Mouse (Mus musculus): ENCODE measurements around the gene Kremen2. TPM values are rescaled to one million over a fixed set of nuclear protein-coding genes. Genes with fewer than 3 reads are reported as not detected.

The Kremen2 gene
- polyA plus RNA-seq, 1 experiment: 0.65 TPM

DNA sequence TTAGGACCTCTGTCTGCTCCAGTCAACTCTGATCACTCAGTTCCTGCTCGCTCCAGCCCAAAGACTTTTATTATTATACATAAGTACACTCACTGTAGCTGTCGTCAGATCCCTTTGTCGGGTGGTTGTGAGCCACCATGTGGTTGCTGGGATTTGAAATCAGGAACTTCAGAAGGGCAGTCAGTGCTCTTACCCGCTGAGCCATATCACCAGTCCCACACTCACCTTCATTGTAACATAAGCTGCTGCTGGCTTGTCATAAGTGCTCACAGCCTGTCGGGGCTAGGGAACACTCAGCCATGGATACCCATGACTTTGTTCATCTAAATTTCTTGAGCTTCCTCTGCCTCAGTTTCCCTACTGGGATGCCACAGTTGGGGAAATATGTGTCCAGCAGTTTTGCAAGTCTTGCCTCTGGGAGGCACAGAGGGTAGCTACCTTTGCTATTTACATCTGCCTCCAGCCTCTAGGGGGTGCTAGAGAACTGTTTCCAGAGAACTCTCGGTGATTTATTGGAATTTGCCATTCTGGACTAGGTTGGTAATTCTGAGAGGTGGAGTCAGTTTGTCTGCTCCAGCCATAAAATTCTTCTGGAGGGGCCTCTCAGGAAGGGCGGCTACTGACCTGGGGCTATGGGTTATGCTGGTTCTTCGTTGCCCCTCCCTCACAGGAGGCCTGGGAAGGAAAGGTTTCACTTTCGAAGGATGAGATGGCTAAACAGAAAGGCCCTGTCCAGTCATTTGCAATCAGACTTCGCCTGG is 3.2 kb upstream of the Kremen2 start:
- WGBS: 13% methylated on average over 10 of the region's 10 CpGs
- Histone ChIP-seq H3K4me1 (ENCODE audit: control insufficient read depth, insufficient read depth, insufficient read length) (peaks cover 11% of the 10 kb centered on the region; the same call in 1 of the 2 replicates), H3K27me3 (ENCODE audit: control insufficient read depth, insufficient read depth, low read length) (peaks cover 12% of the 10 kb centered on the region; the same call in 1 of the 2 replicates)

DNA sequence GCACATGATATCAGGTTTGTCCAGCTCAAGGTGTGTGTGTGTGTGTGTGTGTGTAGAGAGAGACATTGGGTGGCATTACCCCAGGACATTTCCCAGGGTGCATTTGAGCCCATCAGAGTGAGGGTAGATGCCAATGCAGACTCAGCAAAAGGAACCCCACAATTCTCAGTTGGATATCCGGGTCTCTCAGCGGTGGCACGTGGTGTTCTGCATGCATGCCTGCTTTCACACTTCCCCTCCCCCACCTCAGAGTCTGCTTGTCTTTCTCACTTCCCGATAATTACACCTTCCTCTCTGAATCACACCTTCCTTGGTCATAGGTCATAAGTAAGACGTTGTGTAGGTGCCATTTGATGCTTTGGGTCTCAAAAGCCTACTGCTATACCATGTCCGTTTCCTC is 2.4 kb upstream of the Kremen2 start:
- peaks cover 12% of the 10 kb centered on the region; the same call in 1 of the 2 replicates for H3K27me3 ChIP-seq (ENCODE audit: control insufficient read depth, insufficient read depth, low read length)
- no peak overlapping the region for H3K4me3 ChIP-seq (ENCODE audit: extremely low read depth, insufficient read depth, insufficient read length)
- H3K27ac ChIP-seq (ENCODE audit: insufficient read depth, low read length): no peak overlapping the region
- H3K4me1 ChIP-seq (ENCODE audit: control insufficient read depth, insufficient read depth, insufficient read length): peaks cover 11% of the 10 kb centered on the region; the same call in 1 of the 2 replicates
- 18% methylated on average over 6 of the region's 6 CpGs for WGBS
- TF ChIP-seq CTCF (IDR thresholded peaks at IDR 0.05; ENCODE audit: extremely low read depth, insufficient read depth, insufficient read length, insufficient replicate concordance) (no peak), POLR2A (IDR thresholded peaks at IDR 0.05; ENCODE audit: low read depth, low read length) (no peak)
- no peaks in the 10 kb centered on the region for H3K36me3 ChIP-seq (ENCODE audit: control insufficient read depth, insufficient read depth, low read length)
- peak; percentile 66 to 67 for DNase-seq (ENCODE audit: low read depth in 1 of 2, low spot score in 2 of 2)

More for the DNA sequence above, 3.2 kb upstream of the Kremen2 start:
- Histone ChIP-seq H3K4me3 (ENCODE audit: extremely low read depth, insufficient read depth, insufficient read length) (peak overlapping the region; percentile 45), H3K36me3 (ENCODE audit: control insufficient read depth, insufficient read depth, low read length) (no peaks in the 10 kb centered on the region; the same call in 1 of the 2 replicates), H3K27ac (ENCODE audit: insufficient read depth, low read length) (no peak overlapping the region)
- TF ChIP-seq POLR2A (IDR thresholded peaks at IDR 0.05; ENCODE audit: low read depth, low read length) (no peak), CTCF (IDR thresholded peaks at IDR 0.05; ENCODE audit: extremely low read depth, insufficient read depth, insufficient read length, insufficient replicate concordance) (peak; percentile 21; the same call in 1 of the 2 replicates)
- DNase-seq (ENCODE audit: low read depth in 1 of 2, low spot score in 2 of 2): peak; percentile 55 to 58

DNA sequence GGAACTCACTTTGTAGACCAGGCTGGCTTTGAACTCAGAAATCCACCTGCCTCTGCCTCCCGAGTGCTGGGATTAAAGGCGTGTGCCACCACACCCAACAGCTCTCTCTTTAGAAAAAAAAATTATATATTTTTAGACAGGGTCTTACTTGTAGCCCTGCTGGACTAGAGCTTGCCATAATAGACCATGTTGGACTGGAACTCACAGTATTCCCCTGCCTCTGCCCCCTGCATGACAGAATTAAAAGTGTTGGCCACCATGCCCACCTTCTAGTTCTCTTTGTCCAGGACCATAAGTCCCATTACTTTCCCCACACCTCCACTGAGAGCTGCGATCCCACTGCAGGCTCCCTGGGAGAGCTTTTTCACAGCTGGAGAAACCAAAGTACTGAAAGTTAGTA is 1.8 kb upstream of the Kremen2 start:
- TF ChIP-seq CTCF (IDR thresholded peaks at IDR 0.05; ENCODE audit: extremely low read depth, insufficient read depth, insufficient read length, insufficient replicate concordance) (no peak), POLR2A (IDR thresholded peaks at IDR 0.05; ENCODE audit: low read depth, low read length) (no peak)
- Histone ChIP-seq H3K27me3 (ENCODE audit: control insufficient read depth, insufficient read depth, low read length) (peaks cover 12% of the 10 kb centered on the region; the same call in 1 of the 2 replicates), H3K36me3 (ENCODE audit: control insufficient read depth, insufficient read depth, low read length) (no peaks in the 10 kb centered on the region), H3K27ac (ENCODE audit: insufficient read depth, low read length) (no peak overlapping the region), H3K4me3 (ENCODE audit: extremely low read depth, insufficient read depth, insufficient read length) (no peak overlapping the region), H3K4me1 (ENCODE audit: control insufficient read depth, insufficient read depth, insufficient read length) (peaks cover 13% of the 10 kb centered on the region)
- no peak for DNase-seq (ENCODE audit: low read depth in 1 of 2, low spot score in 2 of 2)
- WGBS: 81% methylated on average over 3 of the region's 3 CpGs

DNA sequence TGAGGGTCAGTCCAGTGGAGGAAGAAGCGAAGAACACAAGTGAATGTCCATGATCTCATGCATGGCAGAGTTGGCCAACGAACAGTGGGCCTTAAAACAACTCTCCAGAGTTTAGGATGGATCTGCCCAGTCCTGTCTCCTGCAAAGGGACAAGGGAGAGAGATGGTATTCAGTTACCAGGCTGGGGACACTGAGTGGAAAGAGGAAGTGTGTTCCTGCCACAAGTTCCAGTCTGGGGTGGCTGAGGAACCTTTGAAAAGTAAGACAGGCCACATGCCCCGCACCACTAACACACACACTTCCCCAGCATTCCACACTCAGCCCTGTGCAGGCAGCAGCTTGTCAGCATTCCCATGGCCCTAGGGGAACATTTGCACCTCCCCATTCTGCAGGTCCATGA is 1.1 kb upstream of the Kremen2 start:
- TF ChIP-seq POLR2A (IDR thresholded peaks at IDR 0.05; ENCODE audit: low read depth, low read length) (no peak), CTCF (IDR thresholded peaks at IDR 0.05; ENCODE audit: extremely low read depth, insufficient read depth, insufficient read length, insufficient replicate concordance) (no peak)
- no peak overlapping the region for H3K4me3 ChIP-seq (ENCODE audit: extremely low read depth, insufficient read depth, insufficient read length)
- WGBS: 61% methylated on average over 3 of the region's 3 CpGs
- H3K27me3 ChIP-seq (ENCODE audit: control insufficient read depth, insufficient read depth, low read length): peaks cover 19% of the 10 kb centered on the region
- H3K36me3 ChIP-seq (ENCODE audit: control insufficient read depth, insufficient read depth, low read length): no peaks in the 10 kb centered on the region
- no peak overlapping the region; the same call in 1 of the 2 replicates for H3K27ac ChIP-seq (ENCODE audit: insufficient read depth, low read length)
- peaks cover 19% of the 10 kb centered on the region for H3K4me1 ChIP-seq (ENCODE audit: control insufficient read depth, insufficient read depth, insufficient read length)
- no peak for DNase-seq (ENCODE audit: low read depth in 1 of 2, low spot score in 2 of 2)

DNA sequence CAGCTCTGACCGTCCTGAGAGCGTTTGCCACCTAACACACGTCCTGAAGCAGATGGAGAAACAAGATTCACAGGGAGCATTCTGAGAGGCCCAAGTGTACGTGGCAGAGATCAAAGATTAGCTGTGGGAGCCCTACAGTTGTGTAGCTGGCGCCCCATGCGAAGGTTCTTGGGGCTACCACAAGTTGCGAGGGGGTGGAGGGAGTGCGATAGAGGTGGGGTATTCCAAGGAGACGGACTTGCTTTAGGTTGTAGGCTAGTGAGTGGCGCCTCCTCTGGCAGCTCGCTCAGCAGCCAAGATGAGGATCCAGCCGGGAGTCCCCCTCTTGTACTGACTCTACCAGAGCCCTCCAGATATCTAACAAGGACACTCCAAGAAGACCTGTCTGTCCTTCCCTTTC is 678 bp upstream of the Kremen2 start:
- H3K36me3 ChIP-seq (ENCODE audit: control insufficient read depth, insufficient read depth, low read length): no peaks in the 10 kb centered on the region
- peaks cover 21% of the 10 kb centered on the region for H3K27me3 ChIP-seq (ENCODE audit: control insufficient read depth, insufficient read depth, low read length)
- TF ChIP-seq POLR2A (IDR thresholded peaks at IDR 0.05; ENCODE audit: low read depth, low read length) (no peak), CTCF (IDR thresholded peaks at IDR 0.05; ENCODE audit: extremely low read depth, insufficient read depth, insufficient read length, insufficient replicate concordance) (no peak)
- no peak overlapping the region for H3K27ac ChIP-seq (ENCODE audit: insufficient read depth, low read length)
- DNase-seq (ENCODE audit: low read depth in 1 of 2, low spot score in 2 of 2): no peak
- 51% methylated on average over 12 of the region's 12 CpGs for WGBS
- peaks cover 19% of the 10 kb centered on the region for H3K4me1 ChIP-seq (ENCODE audit: control insufficient read depth, insufficient read depth, insufficient read length)
- no peak overlapping the region for H3K4me3 ChIP-seq (ENCODE audit: extremely low read depth, insufficient read depth, insufficient read length)

DNA sequence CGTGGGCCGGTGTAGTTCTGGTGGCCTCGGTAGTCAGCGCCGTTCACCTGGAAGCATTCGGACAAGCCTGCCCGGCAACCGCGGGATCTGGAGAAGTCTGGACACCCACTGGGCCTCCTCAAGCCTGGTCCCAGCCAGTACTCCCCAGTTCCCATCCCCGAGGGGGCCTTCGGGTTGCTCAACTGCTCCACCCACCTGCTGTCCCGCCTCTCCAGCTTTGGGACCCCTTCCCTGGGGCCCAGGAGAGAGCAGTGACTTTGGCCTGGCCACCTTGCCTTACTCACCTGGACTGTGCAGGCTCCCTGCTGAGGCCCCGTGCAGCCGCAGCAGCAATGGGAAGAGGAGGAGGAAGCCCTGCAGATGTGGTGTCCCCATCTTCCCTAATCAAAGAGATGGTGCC is 982 bp downstream of the Kremen2 start:
- H3K36me3 ChIP-seq (ENCODE audit: control insufficient read depth, insufficient read depth, low read length): no peaks in the 10 kb centered on the region
- peaks cover 26% of the 10 kb centered on the region for H3K27me3 ChIP-seq (ENCODE audit: control insufficient read depth, insufficient read depth, low read length)
- H3K4me3 ChIP-seq (ENCODE audit: extremely low read depth, insufficient read depth, insufficient read length): no peak overlapping the region
- DNase-seq (ENCODE audit: low read depth in 1 of 2, low spot score in 2 of 2): no peak
- WGBS: 17% methylated on average over 14 of the region's 14 CpGs
- peaks cover 23% of the 10 kb centered on the region for H3K4me1 ChIP-seq (ENCODE audit: control insufficient read depth, insufficient read depth, insufficient read length)
- no peak overlapping the region for H3K27ac ChIP-seq (ENCODE audit: insufficient read depth, low read length)
- TF ChIP-seq POLR2A (IDR thresholded peaks at IDR 0.05; ENCODE audit: low read depth, low read length): no peak
- no peak for TF ChIP-seq CTCF (IDR thresholded peaks at IDR 0.05; ENCODE audit: extremely low read depth, insufficient read depth, insufficient read length, insufficient replicate concordance)

DNA sequence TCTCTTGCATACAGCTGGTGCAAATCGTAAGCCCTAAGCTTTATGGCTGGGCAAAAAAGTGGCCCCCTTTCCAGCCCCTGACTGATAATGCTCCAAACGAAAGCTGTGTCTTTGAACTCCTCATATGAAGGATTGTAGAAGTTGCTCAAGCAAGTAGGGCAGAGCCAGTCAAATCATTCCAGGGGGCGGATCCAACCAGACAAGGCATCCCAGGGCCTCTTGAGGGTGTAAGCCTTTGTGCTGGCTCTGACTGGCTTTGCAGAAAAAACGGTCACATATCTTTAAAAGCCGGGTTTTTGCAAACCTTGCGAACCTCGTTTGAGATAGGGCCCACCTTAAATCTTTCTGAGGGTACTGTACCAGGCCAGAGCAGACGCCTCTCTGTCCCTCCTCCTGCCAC is 1.6 kb downstream of the Kremen2 start:
- 53% methylated on average over 8 of the region's 8 CpGs for WGBS
- Histone ChIP-seq H3K4me3 (ENCODE audit: extremely low read depth, insufficient read depth, insufficient read length) (no peak overlapping the region), H3K4me1 (ENCODE audit: control insufficient read depth, insufficient read depth, insufficient read length) (peaks cover 26% of the 10 kb centered on the region), H3K36me3 (ENCODE audit: control insufficient read depth, insufficient read depth, low read length) (no peaks in the 10 kb centered on the region), H3K27ac (ENCODE audit: insufficient read depth, low read length) (no peak overlapping the region), H3K27me3 (ENCODE audit: control insufficient read depth, insufficient read depth, low read length) (peaks cover 31% of the 10 kb centered on the region)
- DNase-seq (ENCODE audit: low read depth in 1 of 2, low spot score in 2 of 2): no peak
- TF ChIP-seq POLR2A (IDR thresholded peaks at IDR 0.05; ENCODE audit: low read depth, low read length): no peak
- TF ChIP-seq CTCF (IDR thresholded peaks at IDR 0.05; ENCODE audit: extremely low read depth, insufficient read depth, insufficient read length, insufficient replicate concordance): no peak

Data from spleen, adult 2 months (tissue).